Mouse (Mus musculus): Measurements from ENCODE around the gene Rcor1. TPM values are rescaled to one million over a fixed set of nuclear protein-coding genes. Genes with fewer than 3 reads are reported as not detected.

The Rcor1 gene
- polyA plus RNA-seq, 1 experiment from 2014 or later: 10.0 TPM

DNA sequence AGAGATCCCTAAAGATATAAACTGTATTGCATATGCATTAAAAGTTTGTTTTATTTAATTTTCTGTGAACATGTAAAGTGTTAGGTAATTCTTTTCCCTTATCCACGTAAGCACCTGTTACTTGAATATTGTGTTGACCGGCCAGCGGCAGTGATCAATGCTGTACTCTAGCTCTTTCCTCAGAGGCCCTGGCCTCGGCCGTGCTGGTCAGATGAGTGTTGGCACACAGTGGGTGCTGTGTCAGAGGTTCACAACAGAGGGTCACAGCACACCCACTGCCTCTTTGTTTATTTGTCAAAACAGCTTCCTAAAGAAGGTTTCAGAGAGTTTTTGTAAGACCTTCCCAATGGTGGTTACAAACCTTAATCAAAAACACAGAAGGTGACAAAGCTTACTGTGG is 75.4 kb downstream of the Rcor1 start:
- Histone ChIP-seq H3K9me3 (replicated peaks) (no peaks in the 10 kb centered on the region), H3K9ac (no peak overlapping the region), H3K27ac (no peak overlapping the region), H3K36me3 (peaks cover 92% of the 10 kb centered on the region), H3K4me3 (replicated peaks) (no peak overlapping the region), H3K4me1 (no peaks in the 10 kb centered on the region), H3K4me2 (no peak overlapping the region), H3K27me3 (no peaks in the 10 kb centered on the region)
- no peak for ATAC-seq (replicated peaks; ENCODE audit: low FRiP score)
- 94% methylated on average over 5 of the region's 5 CpGs for WGBS

DNA sequence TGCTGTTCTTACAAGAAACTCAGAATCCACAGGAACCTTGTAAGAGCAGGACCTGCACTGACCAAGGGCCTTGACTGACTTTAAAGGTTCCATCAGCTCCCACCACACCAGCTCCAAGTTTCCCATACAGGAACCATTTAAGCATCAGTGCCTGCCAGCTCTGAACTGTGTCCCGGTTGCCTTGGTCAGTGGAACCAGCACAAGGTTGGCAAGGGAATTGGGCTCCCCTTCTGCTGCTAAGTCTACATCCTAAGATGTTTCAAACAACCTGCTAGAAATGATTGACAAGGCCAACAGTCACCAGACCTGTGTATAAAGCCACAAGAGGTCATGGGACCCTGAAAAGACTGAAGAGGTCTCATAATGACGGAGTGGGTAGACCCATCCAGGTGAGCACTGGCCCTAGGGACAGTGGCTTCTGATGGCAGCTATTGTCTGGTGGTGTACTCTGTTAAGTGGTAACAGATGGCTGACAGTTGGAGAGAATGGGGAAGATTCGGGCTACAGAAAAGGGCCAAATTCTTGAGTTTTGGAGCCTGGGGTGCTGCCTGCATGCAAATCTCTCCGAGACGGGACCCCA is 80.4 kb downstream of the Rcor1 start:
- Histone ChIP-seq H3K27me3 (no peaks in the 10 kb centered on the region), H3K4me3 (replicated peaks) (no peak overlapping the region), H3K9me3 (replicated peaks) (no peaks in the 10 kb centered on the region; the same call in 1 of the 2 replicates), H3K4me2 (no peak overlapping the region), H3K4me1 (no peaks in the 10 kb centered on the region), H3K27ac (no peak overlapping the region), H3K36me3 (peaks cover 62% of the 10 kb centered on the region), H3K9ac (no peak overlapping the region)
- WGBS: 96% methylated on average over 5 of the region's 5 CpGs
- ATAC-seq (replicated peaks; ENCODE audit: low FRiP score): no peak

DNA sequence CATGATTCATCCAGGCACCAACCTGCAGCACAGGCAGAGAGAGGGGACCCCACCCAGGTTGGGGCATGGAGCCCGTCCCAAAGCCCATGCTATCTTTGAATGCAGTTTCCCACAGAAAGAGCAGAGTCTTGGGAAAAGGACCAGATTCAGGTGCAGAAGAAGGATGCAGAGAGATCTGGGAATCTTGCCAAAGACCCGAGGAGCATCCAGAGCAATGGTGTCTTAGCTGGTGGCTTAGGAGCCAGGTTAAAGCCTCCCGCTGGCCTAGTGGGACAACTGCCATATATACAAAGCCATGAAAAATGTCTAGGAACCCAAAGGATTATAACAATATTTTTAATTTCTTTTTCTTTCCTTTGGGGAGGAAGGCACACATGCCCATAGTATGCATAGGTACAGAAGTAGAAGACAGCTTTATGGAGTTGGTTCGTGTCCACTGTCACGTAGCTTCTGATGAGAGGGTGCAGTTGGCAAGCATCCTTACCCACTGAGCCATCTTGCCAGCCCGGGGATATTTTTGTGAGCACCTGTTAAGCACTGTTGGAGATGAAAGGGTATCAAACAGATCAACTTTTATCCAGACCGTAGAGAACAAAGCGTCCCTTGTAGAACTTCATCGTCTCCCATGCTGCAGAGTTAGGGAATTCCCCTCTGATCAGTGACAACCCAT is 82.0 kb downstream of the Rcor1 start:
- no peaks in the 10 kb centered on the region for H3K27me3 ChIP-seq
- no peak overlapping the region for H3K27ac ChIP-seq
- 92% methylated on average over 9 of the region's 9 CpGs for WGBS
- no peak overlapping the region for H3K4me2 ChIP-seq
- ATAC-seq (replicated peaks; ENCODE audit: low FRiP score): no peak
- H3K4me1 ChIP-seq: no peaks in the 10 kb centered on the region
- H3K4me3 ChIP-seq (replicated peaks): no peak overlapping the region
- peaks cover 51% of the 10 kb centered on the region for H3K36me3 ChIP-seq
- H3K9ac ChIP-seq: no peak overlapping the region
- H3K9me3 ChIP-seq (replicated peaks): no peaks in the 10 kb centered on the region; the same call in 1 of the 2 replicates

DNA sequence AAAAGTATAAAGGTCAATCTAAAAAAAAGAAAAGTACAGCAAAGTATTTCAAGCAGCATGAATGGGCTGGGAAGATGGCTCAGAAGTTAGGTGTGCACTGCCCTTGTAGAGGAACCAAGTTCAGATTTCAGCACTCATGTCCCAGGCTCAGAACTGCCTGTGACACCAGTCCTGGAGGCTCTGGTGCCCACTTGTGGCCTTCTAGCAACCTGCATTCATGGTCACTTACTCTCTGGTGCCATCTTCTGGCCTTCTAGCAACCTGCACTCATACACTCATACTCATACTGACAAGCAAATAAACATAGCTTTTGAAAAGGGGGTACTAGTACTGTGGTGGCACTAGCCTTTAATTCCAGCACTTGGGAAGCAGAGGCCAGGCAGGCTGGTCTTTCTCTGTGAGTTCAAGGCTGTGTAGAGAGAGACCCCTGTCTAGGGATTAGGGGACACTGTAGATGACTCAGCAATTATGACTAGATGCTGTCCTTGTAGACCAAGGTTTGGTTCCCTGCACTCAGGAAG is 83.2 kb downstream of the Rcor1 start:
- Histone ChIP-seq H3K4me2 (no peak overlapping the region), H3K4me3 (replicated peaks) (no peak overlapping the region), H3K9ac (no peak overlapping the region), H3K36me3 (peaks cover 38% of the 10 kb centered on the region), H3K27ac (no peak overlapping the region), H3K9me3 (replicated peaks) (no peaks in the 10 kb centered on the region; the same call in 1 of the 2 replicates), H3K4me1 (no peaks in the 10 kb centered on the region), H3K27me3 (no peaks in the 10 kb centered on the region)
- ATAC-seq (replicated peaks; ENCODE audit: low FRiP score): no peak

DNA sequence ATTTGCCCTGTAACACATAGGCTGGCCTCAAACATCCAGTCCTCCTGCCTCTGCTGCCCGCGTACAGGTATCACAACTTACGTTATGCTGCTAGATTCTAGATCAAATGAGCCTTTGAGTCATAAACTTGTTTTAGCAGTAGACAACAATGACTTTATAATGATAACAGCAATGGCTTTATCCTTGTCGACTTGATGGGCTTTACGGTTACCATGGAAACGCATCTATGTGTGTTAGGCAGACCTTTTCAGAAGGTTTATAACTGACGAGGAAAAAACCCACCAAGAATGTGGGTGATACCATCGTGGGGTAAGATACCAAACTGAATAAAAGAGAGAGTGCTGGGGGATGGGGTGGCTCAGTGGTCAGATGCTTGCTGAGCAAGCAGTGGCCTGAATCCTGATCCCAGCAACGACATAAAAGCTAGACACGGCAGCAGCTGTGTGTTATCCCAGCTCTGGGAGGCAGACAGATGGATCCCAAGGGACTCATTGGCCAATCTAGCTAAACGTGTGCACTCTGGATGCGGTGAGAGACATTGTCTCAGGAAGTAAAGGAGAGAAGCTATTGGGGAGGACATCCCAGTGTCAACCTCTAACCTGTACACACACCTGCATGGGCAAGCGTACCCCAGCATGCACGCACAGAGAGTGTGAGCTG is 85.6 kb downstream of the Rcor1 start:
- no peak for ATAC-seq (replicated peaks; ENCODE audit: low FRiP score)

DNA sequence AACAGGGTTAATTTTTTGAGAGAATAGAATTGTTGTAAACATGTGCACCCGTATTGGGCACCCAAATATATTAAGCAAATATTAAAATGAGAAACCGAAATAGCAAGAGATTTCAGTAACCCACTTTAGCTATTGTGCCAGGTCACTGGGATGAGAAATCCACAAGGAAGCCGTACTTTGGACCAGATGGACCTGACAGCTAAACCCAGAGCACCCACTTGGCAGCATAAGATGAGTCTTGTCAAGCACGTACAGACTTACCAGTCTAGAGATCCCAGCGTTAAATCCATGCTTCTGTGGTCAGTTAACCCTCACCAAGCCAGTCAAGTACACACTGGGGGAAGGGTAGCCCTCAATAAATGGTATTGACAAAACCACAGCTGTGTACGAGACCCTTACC is 86.5 kb downstream of the Rcor1 start:
- H3K9ac ChIP-seq: no peak overlapping the region
- H3K4me1 ChIP-seq: no peaks in the 10 kb centered on the region
- no peak for ATAC-seq (replicated peaks; ENCODE audit: low FRiP score)
- no peak overlapping the region for H3K27ac ChIP-seq
- no peaks in the 10 kb centered on the region; the same call in 1 of the 2 replicates for H3K9me3 ChIP-seq (replicated peaks)
- no peak overlapping the region for H3K4me3 ChIP-seq (replicated peaks)
- no peaks in the 10 kb centered on the region for H3K27me3 ChIP-seq
- H3K36me3 ChIP-seq: 0 out of 2 replicates have a peak, but pooled peaks cover 6% of the 10 kb centered on the region
- 77% methylated on average over 6 of the region's 6 CpGs for WGBS
- no peak overlapping the region for H3K4me2 ChIP-seq

More for the DNA sequence above, 85.6 kb downstream of the Rcor1 start:
- Histone ChIP-seq H3K36me3 (0 out of 2 replicates have a peak, but pooled peaks cover 15% of the 10 kb centered on the region), H3K9ac (no peak overlapping the region), H3K4me2 (no peak overlapping the region), H3K9me3 (replicated peaks) (no peaks in the 10 kb centered on the region; the same call in 1 of the 2 replicates), H3K27ac (no peak overlapping the region), H3K27me3 (no peaks in the 10 kb centered on the region), H3K4me1 (no peaks in the 10 kb centered on the region), H3K4me3 (replicated peaks) (no peak overlapping the region)
- WGBS: 64% methylated on average over 14 of the region's 14 CpGs

DNA sequence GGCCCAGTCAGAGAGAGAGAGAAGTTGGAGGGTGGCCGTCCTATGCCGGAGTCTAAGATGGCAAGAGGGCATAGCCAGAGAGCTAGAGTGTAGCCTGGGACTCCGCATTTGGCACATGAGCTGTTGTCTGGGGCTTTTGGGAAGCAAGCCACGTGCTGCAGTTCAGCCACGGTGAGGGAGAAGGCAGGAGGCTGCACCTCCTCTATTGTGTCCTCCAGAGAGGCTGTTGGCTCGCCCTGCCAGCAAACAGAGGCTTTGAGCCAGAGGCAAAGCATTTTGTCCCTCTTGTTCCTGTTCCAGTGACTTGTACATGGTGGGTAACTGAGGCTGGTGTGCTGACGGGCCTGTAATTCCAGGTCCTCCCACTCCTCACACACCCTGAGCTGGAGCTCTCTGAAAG is 95.0 kb downstream of the Rcor1 start:
- Histone ChIP-seq H3K4me3 (replicated peaks) (no peak overlapping the region), H3K9me3 (replicated peaks) (no peaks in the 10 kb centered on the region; the same call in 1 of the 2 replicates), H3K4me2 (no peak overlapping the region), H3K36me3 (no peaks in the 10 kb centered on the region), H3K27me3 (no peaks in the 10 kb centered on the region), H3K9ac (no peak overlapping the region), H3K27ac (no peak overlapping the region), H3K4me1 (no peaks in the 10 kb centered on the region)
- 83% methylated on average over 7 of the region's 7 CpGs for WGBS
- ATAC-seq (replicated peaks; ENCODE audit: low FRiP score): no peak

DNA sequence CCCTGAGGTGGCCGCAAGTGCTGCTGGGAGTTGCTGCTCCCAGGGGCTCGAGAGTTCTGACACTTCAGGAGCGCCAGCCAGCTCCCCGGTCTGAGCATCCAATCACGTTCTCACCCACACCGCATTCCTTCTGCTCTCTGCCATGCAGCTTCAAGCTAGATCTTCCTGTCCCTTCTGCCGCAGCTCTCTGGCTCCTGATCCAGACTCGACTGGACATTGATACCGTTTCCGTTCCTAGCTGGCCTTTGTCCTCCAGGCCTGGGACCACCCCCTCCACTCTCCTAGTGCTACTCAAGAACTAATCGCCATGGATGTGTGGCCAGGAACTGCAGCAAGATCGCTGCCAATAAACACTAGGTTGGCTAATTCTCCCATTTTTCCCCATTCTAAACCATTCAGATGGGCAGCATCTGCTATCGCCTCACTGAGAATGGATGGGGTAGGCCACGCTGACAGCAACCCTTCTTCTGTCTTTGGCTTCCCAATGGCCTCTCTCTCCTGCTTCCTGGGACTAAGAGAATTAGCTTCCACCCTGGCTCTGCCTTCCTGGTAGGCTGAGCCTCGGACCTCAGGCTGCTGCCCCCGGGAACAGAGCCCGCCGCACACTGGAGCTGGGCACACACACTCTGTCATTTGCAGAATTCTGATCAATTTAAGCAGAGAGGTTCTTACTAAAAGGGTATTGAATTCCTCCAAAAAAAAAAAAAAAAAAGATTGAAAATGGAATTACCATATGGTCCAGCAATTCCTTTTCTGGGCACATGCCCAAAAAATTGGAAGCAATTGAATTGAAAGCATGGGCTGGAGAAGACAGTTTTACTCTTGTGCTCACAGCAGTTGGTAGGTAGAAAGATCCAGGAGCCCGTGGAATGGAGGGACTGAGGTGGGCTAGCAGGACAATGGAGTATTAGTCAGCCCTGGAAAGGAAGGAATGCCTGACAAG is 95.9 kb downstream of the Rcor1 start:
- Histone ChIP-seq H3K4me2 (no peak overlapping the region), H3K36me3 (no peaks in the 10 kb centered on the region), H3K4me1 (no peaks in the 10 kb centered on the region), H3K27me3 (no peaks in the 10 kb centered on the region), H3K9me3 (replicated peaks) (no peaks in the 10 kb centered on the region; the same call in 1 of the 2 replicates), H3K27ac (no peak overlapping the region), H3K9ac (no peak overlapping the region), H3K4me3 (replicated peaks) (no peak overlapping the region)
- WGBS: 65% methylated on average over 19 of the region's 19 CpGs
- no peak for ATAC-seq (replicated peaks; ENCODE audit: low FRiP score)

DNA sequence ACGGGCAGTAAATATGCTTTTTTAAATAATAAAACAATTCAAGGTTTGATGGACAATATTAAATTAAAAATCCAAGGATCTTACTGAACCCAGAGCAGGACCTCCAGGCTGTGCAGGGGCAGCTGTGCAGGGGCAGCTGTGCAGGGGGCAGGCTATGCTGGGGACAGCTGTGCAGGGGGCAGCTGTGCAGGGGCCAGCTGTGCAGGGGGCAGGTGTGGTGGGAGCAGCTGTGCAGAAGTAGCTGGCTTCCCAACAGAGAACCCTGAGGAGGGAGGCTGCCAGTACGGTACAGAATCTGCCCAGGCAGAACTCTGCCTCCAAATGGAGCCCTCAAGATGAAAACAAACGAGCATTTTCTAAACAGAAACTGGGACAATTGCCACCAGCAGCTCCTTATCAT is 96.8 kb downstream of the Rcor1 start:
- no peaks in the 10 kb centered on the region; the same call in 1 of the 2 replicates for H3K9me3 ChIP-seq (replicated peaks)
- H3K9ac ChIP-seq: no peak overlapping the region
- 69% methylated on average over 3 of the region's 3 CpGs for WGBS
- H3K27me3 ChIP-seq: no peaks in the 10 kb centered on the region
- H3K4me3 ChIP-seq (replicated peaks): no peak overlapping the region
- no peak overlapping the region for H3K4me2 ChIP-seq
- H3K36me3 ChIP-seq: no peaks in the 10 kb centered on the region
- ATAC-seq (replicated peaks; ENCODE audit: low FRiP score): no peak
- H3K4me1 ChIP-seq: no peaks in the 10 kb centered on the region
- H3K27ac ChIP-seq: no peak overlapping the region

DNA sequence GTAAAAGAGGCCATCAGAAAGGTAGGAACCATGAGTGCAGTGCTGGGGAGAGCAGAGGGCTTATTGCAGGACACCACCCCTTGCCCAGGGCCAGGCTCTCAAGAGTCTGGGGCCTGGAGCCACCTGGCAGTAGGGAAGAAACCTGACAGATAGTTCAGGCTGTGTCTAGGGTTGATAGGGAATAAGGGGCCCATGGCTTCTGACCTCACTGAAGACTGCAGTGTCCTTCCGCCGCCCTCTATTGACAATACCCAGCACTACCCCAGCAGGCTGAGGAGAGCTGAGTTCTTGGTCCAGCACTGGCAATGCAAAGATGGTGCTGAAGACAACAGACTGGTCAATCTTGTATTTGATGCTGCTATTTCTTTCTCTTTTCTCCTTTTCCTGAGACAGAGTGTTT is 97.9 kb downstream of the Rcor1 start:
- no peaks in the 10 kb centered on the region for H3K36me3 ChIP-seq
- H3K4me1 ChIP-seq: no peaks in the 10 kb centered on the region
- no peaks in the 10 kb centered on the region; the same call in 1 of the 2 replicates for H3K9me3 ChIP-seq (replicated peaks)
- WGBS: 67% methylated on average over 2 of the region's 2 CpGs
- H3K27me3 ChIP-seq: no peaks in the 10 kb centered on the region
- H3K4me2 ChIP-seq: no peak overlapping the region
- no peak overlapping the region for H3K4me3 ChIP-seq (replicated peaks)
- no peak overlapping the region for H3K9ac ChIP-seq
- H3K27ac ChIP-seq: no peak overlapping the region
- no peak for ATAC-seq (replicated peaks; ENCODE audit: low FRiP score)

DNA sequence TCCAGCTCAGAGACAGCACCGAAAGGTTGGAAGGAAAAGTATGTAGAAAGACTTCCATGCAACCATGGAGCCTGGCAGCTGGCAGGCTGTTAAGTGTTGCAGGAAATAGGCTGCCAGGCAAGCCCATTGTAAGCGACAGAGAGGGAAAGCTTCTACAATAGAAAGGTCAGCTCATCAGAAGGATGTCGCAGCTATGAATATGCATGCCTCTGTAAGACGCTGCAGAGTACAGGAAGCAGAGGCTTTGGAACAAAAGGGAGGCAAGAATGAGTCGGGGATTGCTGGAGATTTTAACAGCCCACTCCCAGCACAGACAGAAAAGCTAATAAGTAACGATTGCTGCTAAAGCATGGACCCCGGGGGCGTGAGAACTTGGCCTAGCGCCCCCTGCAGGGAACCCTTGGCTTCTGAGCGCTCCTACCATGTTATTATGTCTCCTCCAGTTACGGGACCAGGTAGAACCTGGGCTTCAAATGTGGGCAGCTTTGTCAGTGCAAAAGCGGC is 103.9 kb downstream of the Rcor1 start:
- H3K4me1 ChIP-seq: peaks cover 30% of the 10 kb centered on the region
- ATAC-seq (replicated peaks; ENCODE audit: low FRiP score): 0 out of 2 replicates have a peak, but pooled peaks have one; percentile 5
- no peaks in the 10 kb centered on the region for H3K27me3 ChIP-seq
- H3K36me3 ChIP-seq: no peaks in the 10 kb centered on the region
- no peaks in the 10 kb centered on the region; the same call in 1 of the 2 replicates for H3K9me3 ChIP-seq (replicated peaks)
- H3K27ac ChIP-seq: peak overlapping the region; percentile 59
- peak overlapping the region; percentile 38 for H3K4me2 ChIP-seq
- 25% methylated on average over 12 of the region's 12 CpGs for WGBS
- H3K9ac ChIP-seq: no peak overlapping the region
- no peak overlapping the region for H3K4me3 ChIP-seq (replicated peaks)

Measured in kidney, embryonic 15.5 days (tissue).